ENCODE assay signal across 9 mouse cellular contexts in the genomic region with DNA sequence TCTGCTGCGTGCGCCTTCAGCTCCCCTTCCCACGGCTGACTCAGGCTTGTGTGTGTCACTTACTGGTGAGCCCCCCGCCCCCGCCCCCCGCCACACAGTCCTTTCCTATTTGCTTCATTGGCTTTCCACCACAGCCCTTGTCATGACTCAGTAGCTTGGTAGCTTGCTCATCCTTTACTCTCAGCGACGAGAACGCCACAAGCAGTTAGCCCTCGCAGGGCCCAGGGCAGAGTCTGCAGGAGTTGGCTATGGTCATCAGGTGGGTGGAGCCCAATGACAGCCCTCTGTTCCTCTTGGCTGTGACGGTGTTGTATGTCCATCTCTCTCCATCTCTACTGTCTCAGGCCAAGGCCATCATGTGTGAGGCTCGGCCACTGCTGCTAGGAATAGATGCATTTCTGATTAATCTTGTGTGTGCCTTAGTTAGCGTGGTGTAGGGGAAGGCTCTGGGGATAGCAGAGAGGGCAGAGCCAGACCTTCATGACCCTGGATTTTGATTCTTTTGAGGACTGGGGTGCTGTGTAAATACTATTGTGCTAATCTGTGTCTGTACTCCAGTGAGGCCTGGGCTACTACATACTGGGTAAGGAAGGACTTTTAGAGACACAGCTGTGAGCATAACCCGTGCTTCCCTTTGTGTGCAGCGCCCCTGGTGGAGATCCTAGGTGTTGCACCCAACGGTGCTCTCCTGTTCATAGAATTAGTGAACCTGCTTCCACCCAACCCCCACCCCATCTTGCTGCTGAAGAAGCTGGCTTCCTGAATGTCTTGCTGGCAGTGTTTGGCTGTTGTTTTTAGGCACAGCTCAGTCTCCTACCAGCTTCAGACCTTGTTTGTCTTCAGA. TPM values are rescaled to one million over a fixed set of nuclear protein-coding genes. Genes with fewer than 3 reads are reported as not detected.
DNase-seq lines count a peak whose midpoint lies in the region; ATAC-seq lines count a peak whose summit lies in the region.
"Had no signal": no experiment of that assay in that cellular context is flagged by ENCODE, and none has a peak within 500 bp of the region (broad histone marks: within the 10 kb centered on the region; RNA-seq: fewer than 3 reads in every experiment).

No protein-coding gene starts in this region.

- H3K4me3 ChIP-seq in hindbrain, embryonic 15.5 days: no peak overlapping the region
- H3K4me3 ChIP-seq: limb, embryonic 15.5 days had no signal

- WGBS in hindbrain, embryonic 15.5 days: 62% methylated on average over 16 of the region's 16 CpGs

- H3K4me2 ChIP-seq in hindbrain, embryonic 15.5 days: no peak overlapping the region
- H3K4me2 ChIP-seq: limb, embryonic 15.5 days had no signal

- H3K27me3 ChIP-seq in hindbrain, embryonic 15.5 days: no peaks in the 10 kb centered on the region
- H3K27me3 ChIP-seq: limb, embryonic 15.5 days had no signal

- H3K9me3 ChIP-seq in hindbrain, embryonic 15.5 days: no peaks in the 10 kb centered on the region
- H3K9me3 ChIP-seq: limb, embryonic 15.5 days had no signal

- DNase-seq in MN1 (ENCODE audit: low spot score): peak; percentile 90
- peak; percentile 56 for DNase-seq in cerebellum, adult 8-10 months
- DNase-seq in frontal cortex, postnatal 10 days (ENCODE audit: low spot score in 2 of 2): peak; percentile 76 to 84
- peak; percentile 77 to 78 for DNase-seq in layer of hippocampus, postnatal 36 days
- DNase-seq in lung, postnatal 4 days: peak; percentile 78 to 89
- peak; percentile 82 for DNase-seq in retina, postnatal 7 days (ENCODE audit: low read depth, low spot score)
- DNase-seq in urinary bladder, adult 18-20 months (ENCODE audit: low spot score in 2 of 2): peak; percentile 57 to 76

- no peak overlapping the region for H3K27ac ChIP-seq in hindbrain, embryonic 15.5 days (replicated peaks)
- H3K27ac ChIP-seq: limb, embryonic 15.5 days had no signal

- ATAC-seq in hindbrain, embryonic 15.5 days (ENCODE audit: low FRiP score, low read depth): peak; percentile 77

- no peaks in the 10 kb centered on the region for H3K4me1 ChIP-seq in hindbrain, embryonic 15.5 days (replicated peaks)

- no peak overlapping the region for H3K9ac ChIP-seq in hindbrain, embryonic 15.5 days
- H3K9ac ChIP-seq: limb, embryonic 15.5 days had no signal

- no peaks in the 10 kb centered on the region for H3K36me3 ChIP-seq in hindbrain, embryonic 15.5 days
- H3K36me3 ChIP-seq: limb, embryonic 15.5 days had no signal

RNA-seq across cellular contexts. Expression of a gene that starts 19.0 kb away (rescaled TPM):
- 3.3 and 4.2 TPM in 2 replicates for polyA plus RNA-seq in hindbrain, embryonic 15.5 days (2015; fragmentation: Nextera tagmentation; extraction: Ambion mirVana)
- total RNA-seq in layer of hippocampus, postnatal 36 days (2021): 1 to 10 TPM; 1.2 to 2.3 TPM
